Mouse (Mus musculus) brain, embryonic 14.5 days (tissue): ENCODE measurements around the gene Mlec.

ENCODE experiments used
- CTCF ChIP-seq: fragments of 200-500 bp; IDR thresholded peaks from 2 replicates; pipeline ENCODE4 v1.5.1; 2012; ENCODE audit warnings: inconsistent platforms, mild to moderate bottlenecking, moderate library complexity, borderline replicate concordance; ENCODE audit not compliant: insufficient read depth, insufficient read length; ENCODE audit errors: extremely low read depth
- POLR2A ChIP-seq: fragments of 200-500 bp; IDR thresholded peaks from 2 replicates; pipeline ENCODE4 v1.6.1; 2012; ENCODE audit warnings: mild to moderate bottlenecking, inconsistent platforms, borderline replicate concordance; ENCODE audit not compliant: poor library complexity, insufficient read depth, insufficient read length, severe bottlenecking; ENCODE audit errors: extremely low read depth

GRCm38 (mm10) chr5:115140726-115141125 lies 17.3 kb downstream of the Mlec start:
- no peak for TF ChIP-seq CTCF
- no peak for TF ChIP-seq POLR2A
